Mouse (Mus musculus): ENCODE measurements at regions not wholly inside any gene's neighbourhood (a gene's known extent, or its start where the extent isn't known, plus 50 kb on each side); places are given as distances from the start of the nearest gene placed in this dataset.

- DNase-seq (ENCODE audit: low spot score in 2 of 2) = no peak
These were observed 120.8 kb upstream of the Thumpd2 start for GRCm38 (mm10) chr17:81185685-81186084.

DNA sequence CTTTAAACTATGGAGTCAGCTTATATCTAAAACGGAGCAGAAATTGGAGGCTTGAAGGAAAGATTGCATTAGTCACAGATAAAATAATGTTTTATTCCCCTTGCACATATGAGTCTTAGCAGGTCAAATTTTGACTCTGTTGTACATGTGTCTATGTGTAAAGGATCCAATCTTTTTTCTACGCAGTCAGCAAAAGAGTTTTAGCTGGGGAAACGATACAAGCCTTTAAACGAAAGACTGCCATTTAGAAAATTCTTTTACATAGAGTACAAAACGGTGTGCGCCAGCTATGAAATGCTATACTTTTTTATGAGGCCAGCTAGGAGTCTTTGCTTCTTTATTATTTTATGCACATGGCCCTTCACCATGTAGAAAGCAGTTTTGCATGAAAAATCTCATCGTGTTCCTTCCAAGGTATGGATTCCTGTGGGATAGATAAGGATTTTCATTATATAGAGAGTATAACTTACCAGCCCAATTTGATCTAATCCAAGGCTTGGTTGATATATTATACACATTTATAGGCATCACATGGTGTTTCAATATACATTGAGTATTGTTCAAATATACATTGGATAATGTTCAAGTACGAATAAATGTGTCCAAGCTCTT lies 116.0 kb upstream of the Thumpd2 start:
- no peak for DNase-seq (ENCODE audit: low spot score in 2 of 2)

DNA sequence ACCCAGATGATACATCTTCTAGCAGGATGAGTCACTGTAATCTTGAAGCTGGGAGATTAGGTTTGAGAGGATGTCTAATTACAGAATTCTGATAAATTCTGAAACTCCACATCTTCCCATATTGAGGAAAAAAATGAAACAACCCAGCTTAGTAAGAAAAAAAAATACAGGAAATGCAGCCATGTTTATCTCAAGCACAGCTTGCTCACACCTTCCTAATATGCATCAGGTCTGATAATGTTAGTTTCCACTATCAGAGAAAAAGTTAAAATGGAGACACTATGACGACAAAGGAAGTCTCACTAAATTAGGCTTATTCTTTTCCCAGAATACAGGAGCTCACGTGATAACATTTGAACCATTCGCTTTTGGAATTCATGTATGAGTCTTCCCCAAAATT lies 111.4 kb upstream of the Thumpd2 start:
- DNase-seq (ENCODE audit: low spot score in 2 of 2) = no peak

- DNase-seq (ENCODE audit: low spot score in 2 of 2) = no peak
These were observed 111.0 kb upstream of the Thumpd2 start for GRCm38 (mm10) chr17:81175877-81176276.

DNA sequence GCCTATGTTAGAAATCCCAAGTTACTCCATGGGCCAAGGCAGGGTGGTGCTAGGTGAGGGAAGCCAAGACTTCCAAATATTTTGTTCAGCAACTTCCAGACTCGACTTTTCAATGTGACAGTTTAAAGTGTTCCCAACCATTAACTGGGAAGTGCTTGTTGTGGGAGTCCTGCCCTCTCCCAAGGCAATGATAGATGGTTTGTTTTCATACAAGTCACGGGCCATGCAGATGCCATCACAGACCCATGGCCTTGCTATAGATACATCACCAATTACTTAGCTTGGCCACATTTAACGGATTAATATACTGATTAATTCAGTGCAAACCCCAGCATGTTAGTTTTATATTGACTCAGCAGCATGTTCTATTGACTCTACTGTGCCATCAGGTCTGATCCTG lies 108.1 kb upstream of the Thumpd2 start:
- DNase-seq (ENCODE audit: low spot score in 2 of 2) = no peak

GRCm38 (mm10) chr17:81169118-81169517 lies 104.2 kb upstream of the Thumpd2 start:
- DNase-seq (ENCODE audit: low spot score in 2 of 2) = no peak

GRCm38 (mm10) chr17:81150730-81151129 lies 85.8 kb upstream of the Thumpd2 start:
- DNase-seq (ENCODE audit: low spot score in 2 of 2) = no peak

DNA sequence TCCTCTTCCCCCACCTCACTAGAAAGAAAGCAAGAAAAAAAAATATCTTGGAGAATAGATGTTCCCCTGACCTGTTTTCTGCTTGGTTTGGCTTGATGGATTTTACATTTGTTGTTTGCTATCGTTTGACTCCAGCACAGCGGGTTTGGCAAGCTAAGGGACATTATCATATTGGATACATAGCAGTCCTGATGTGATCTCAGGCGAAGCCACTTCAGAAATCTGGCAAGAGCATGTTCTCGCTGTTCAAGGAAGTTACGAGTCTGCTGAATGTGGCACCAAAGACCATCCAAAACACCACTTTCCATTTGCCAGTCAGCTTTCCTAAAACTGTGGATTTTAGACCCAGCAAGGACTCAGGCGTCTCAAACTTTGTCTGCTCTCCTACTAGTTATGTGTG lies 69.8 kb upstream of the Thumpd2 start:
- DNase-seq (ENCODE audit: low spot score in 2 of 2) = no peak

GRCm38 (mm10) chr17:81133227-81133626 lies 68.3 kb upstream of the Thumpd2 start:
- DNase-seq (ENCODE audit: low spot score in 2 of 2) = no peak
